Mouse (Mus musculus): ENCODE data around the gene Oxa1l. TPM values are rescaled to one million over a fixed set of nuclear protein-coding genes. Genes with fewer than 3 reads are reported as not detected.

The Oxa1l gene
- polyA plus RNA-seq, 1 experiment: 28.6 TPM

GRCm38 (mm10) chr14:54372923-54373322 is 12.3 kb downstream of the Oxa1l start:
- Histone ChIP-seq H3K36me3 (ENCODE audit: control insufficient read depth, insufficient read depth, low read length) (no peaks in the 10 kb centered on the region), H3K27me3 (ENCODE audit: control insufficient read depth, insufficient read depth, low read length) (no peaks in the 10 kb centered on the region), H3K4me3 (ENCODE audit: control insufficient read depth, low read depth, low read length) (no peak overlapping the region), H3K27ac (ENCODE audit: control insufficient read depth, insufficient read depth, low read depth, low read length) (no peak overlapping the region), H3K4me1 (ENCODE audit: control insufficient read depth, insufficient read depth, low read length) (no peaks in the 10 kb centered on the region)
- TF ChIP-seq POLR2A (IDR thresholded peaks at IDR 0.05; ENCODE audit: control insufficient read depth, low read depth, low read length) (no peak), CTCF (IDR thresholded peaks at IDR 0.05; ENCODE audit: control insufficient read depth, insufficient read depth, insufficient replicate concordance, low read depth, low read length) (no peak)

- Histone ChIP-seq H3K36me3 (ENCODE audit: control insufficient read depth, insufficient read depth, low read length) (no peaks in the 10 kb centered on the region), H3K4me1 (ENCODE audit: control insufficient read depth, insufficient read depth, low read length) (no peaks in the 10 kb centered on the region), H3K27me3 (ENCODE audit: control insufficient read depth, insufficient read depth, low read length) (no peaks in the 10 kb centered on the region), H3K27ac (ENCODE audit: control insufficient read depth, insufficient read depth, low read depth, low read length) (no peak overlapping the region), H3K4me3 (ENCODE audit: control insufficient read depth, low read depth, low read length) (no peak overlapping the region)
- no peak for TF ChIP-seq CTCF (IDR thresholded peaks at IDR 0.05; ENCODE audit: control insufficient read depth, insufficient read depth, insufficient replicate concordance, low read depth, low read length)
- TF ChIP-seq POLR2A (IDR thresholded peaks at IDR 0.05; ENCODE audit: control insufficient read depth, low read depth, low read length): no peak
Measured at GRCm38 (mm10) chr14:54375916-54376315, 15.3 kb downstream of the Oxa1l start.

GRCm38 (mm10) chr14:54377166-54377565 is 16.5 kb downstream of the Oxa1l start:
- no peaks in the 10 kb centered on the region for H3K27me3 ChIP-seq (ENCODE audit: control insufficient read depth, insufficient read depth, low read length)
- H3K4me3 ChIP-seq (ENCODE audit: control insufficient read depth, low read depth, low read length): no peak overlapping the region
- TF ChIP-seq POLR2A (IDR thresholded peaks at IDR 0.05; ENCODE audit: control insufficient read depth, low read depth, low read length): no peak
- no peak for TF ChIP-seq CTCF (IDR thresholded peaks at IDR 0.05; ENCODE audit: control insufficient read depth, insufficient read depth, insufficient replicate concordance, low read depth, low read length)
- no peaks in the 10 kb centered on the region for H3K4me1 ChIP-seq (ENCODE audit: control insufficient read depth, insufficient read depth, low read length)
- no peak overlapping the region for H3K27ac ChIP-seq (ENCODE audit: control insufficient read depth, insufficient read depth, low read depth, low read length)
- H3K36me3 ChIP-seq (ENCODE audit: control insufficient read depth, insufficient read depth, low read length): no peaks in the 10 kb centered on the region

- TF ChIP-seq CTCF (IDR thresholded peaks at IDR 0.05; ENCODE audit: control insufficient read depth, insufficient read depth, insufficient replicate concordance, low read depth, low read length) (no peak), POLR2A (IDR thresholded peaks at IDR 0.05; ENCODE audit: control insufficient read depth, low read depth, low read length) (no peak)
- no peaks in the 10 kb centered on the region for H3K36me3 ChIP-seq (ENCODE audit: control insufficient read depth, insufficient read depth, low read length)
- no peaks in the 10 kb centered on the region for H3K4me1 ChIP-seq (ENCODE audit: control insufficient read depth, insufficient read depth, low read length)
- H3K4me3 ChIP-seq (ENCODE audit: control insufficient read depth, low read depth, low read length): no peak overlapping the region
- no peak overlapping the region for H3K27ac ChIP-seq (ENCODE audit: control insufficient read depth, insufficient read depth, low read depth, low read length)
- no peaks in the 10 kb centered on the region for H3K27me3 ChIP-seq (ENCODE audit: control insufficient read depth, insufficient read depth, low read length)
Measured at GRCm38 (mm10) chr14:54379571-54379970, 18.9 kb downstream of the Oxa1l start.

GRCm38 (mm10) chr14:54380616-54381015 is 20.0 kb downstream of the Oxa1l start:
- Histone ChIP-seq H3K4me3 (ENCODE audit: control insufficient read depth, low read depth, low read length) (no peak overlapping the region), H3K4me1 (ENCODE audit: control insufficient read depth, insufficient read depth, low read length) (no peaks in the 10 kb centered on the region), H3K36me3 (ENCODE audit: control insufficient read depth, insufficient read depth, low read length) (no peaks in the 10 kb centered on the region), H3K27ac (ENCODE audit: control insufficient read depth, insufficient read depth, low read depth, low read length) (no peak overlapping the region), H3K27me3 (ENCODE audit: control insufficient read depth, insufficient read depth, low read length) (no peaks in the 10 kb centered on the region)
- TF ChIP-seq CTCF (IDR thresholded peaks at IDR 0.05; ENCODE audit: control insufficient read depth, insufficient read depth, insufficient replicate concordance, low read depth, low read length): no peak

- no peak overlapping the region for H3K4me3 ChIP-seq (ENCODE audit: control insufficient read depth, low read depth, low read length)
- H3K27me3 ChIP-seq (ENCODE audit: control insufficient read depth, insufficient read depth, low read length): no peaks in the 10 kb centered on the region
- H3K27ac ChIP-seq (ENCODE audit: control insufficient read depth, insufficient read depth, low read depth, low read length): no peak overlapping the region
- H3K4me1 ChIP-seq (ENCODE audit: control insufficient read depth, insufficient read depth, low read length): no peaks in the 10 kb centered on the region
- H3K36me3 ChIP-seq (ENCODE audit: control insufficient read depth, insufficient read depth, low read length): no peaks in the 10 kb centered on the region
- TF ChIP-seq POLR2A (IDR thresholded peaks at IDR 0.05; ENCODE audit: control insufficient read depth, low read depth, low read length): no peak
- no peak for TF ChIP-seq CTCF (IDR thresholded peaks at IDR 0.05; ENCODE audit: control insufficient read depth, insufficient read depth, insufficient replicate concordance, low read depth, low read length)
Measured at GRCm38 (mm10) chr14:54381816-54382215, 21.2 kb downstream of the Oxa1l start.

- Histone ChIP-seq H3K27me3 (ENCODE audit: control insufficient read depth, insufficient read depth, low read length) (no peaks in the 10 kb centered on the region), H3K4me1 (ENCODE audit: control insufficient read depth, insufficient read depth, low read length) (no peaks in the 10 kb centered on the region), H3K4me3 (ENCODE audit: control insufficient read depth, low read depth, low read length) (no peak overlapping the region), H3K36me3 (ENCODE audit: control insufficient read depth, insufficient read depth, low read length) (no peaks in the 10 kb centered on the region), H3K27ac (ENCODE audit: control insufficient read depth, insufficient read depth, low read depth, low read length) (no peak overlapping the region)
- TF ChIP-seq POLR2A (IDR thresholded peaks at IDR 0.05; ENCODE audit: control insufficient read depth, low read depth, low read length) (no peak), CTCF (IDR thresholded peaks at IDR 0.05; ENCODE audit: control insufficient read depth, insufficient read depth, insufficient replicate concordance, low read depth, low read length) (no peak)
Measured at GRCm38 (mm10) chr14:54382641-54383040, 22.0 kb downstream of the Oxa1l start.

- H3K4me1 ChIP-seq (ENCODE audit: control insufficient read depth, insufficient read depth, low read length): no peaks in the 10 kb centered on the region
- H3K4me3 ChIP-seq (ENCODE audit: control insufficient read depth, low read depth, low read length): no peak overlapping the region
- H3K36me3 ChIP-seq (ENCODE audit: control insufficient read depth, insufficient read depth, low read length): no peaks in the 10 kb centered on the region
- TF ChIP-seq POLR2A (IDR thresholded peaks at IDR 0.05; ENCODE audit: control insufficient read depth, low read depth, low read length): no peak
- no peak for TF ChIP-seq CTCF (IDR thresholded peaks at IDR 0.05; ENCODE audit: control insufficient read depth, insufficient read depth, insufficient replicate concordance, low read depth, low read length)
- H3K27me3 ChIP-seq (ENCODE audit: control insufficient read depth, insufficient read depth, low read length): no peaks in the 10 kb centered on the region
- no peak overlapping the region for H3K27ac ChIP-seq (ENCODE audit: control insufficient read depth, insufficient read depth, low read depth, low read length)
Measured at GRCm38 (mm10) chr14:54383355-54383771, 22.7 kb downstream of the Oxa1l start.

All from testis, adult 2 months (tissue).